Mouse (Mus musculus) cerebellum, adult (tissue): ENCODE results near the gene Nhlrc4.

Source experiments
- ATAC-seq: cut with Nextera tagmentation; 2 replicates; pipeline ENCODE4 v1.9.2; 2017; ENCODE audit warnings: mild to moderate bottlenecking, moderate library complexity, mixed read lengths; ENCODE audit not compliant: insufficient number of reproducible peaks, low FRiP score, low TSS enrichment

Gene Nhlrc4

GRCm38 (mm10) chr17:25941511-25942241, 3.1 kb downstream of the Nhlrc4 start:
- peak; percentile 70; the same call in 1 of the 2 replicates for ATAC-seq

GRCm38 (mm10) chr17:25934526-25934925, 10.2 kb downstream of the Nhlrc4 start:
- ATAC-seq = no peak

GRCm38 (mm10) chr17:25925348-25925747, 19.4 kb downstream of the Nhlrc4 start:
- ATAC-seq = no peak

GRCm38 (mm10) chr17:25922120-25922519, 22.6 kb downstream of the Nhlrc4 start:
- ATAC-seq = no peak

- peak; percentile 96 for ATAC-seq
Observed at GRCm38 (mm10) chr17:25919786-25920642, 24.7 kb downstream of the Nhlrc4 start.

- ATAC-seq = no peak
Observed at GRCm38 (mm10) chr17:25919144-25919785, 25.5 kb downstream of the Nhlrc4 start, which contains the start of gene Rab40c. TSS of gene Rab40c (minus strand) at chr17:25919727.

- ATAC-seq = no peak
Observed at GRCm38 (mm10) chr17:25918037-25918750, 26.6 kb downstream of the Nhlrc4 start.

GRCm38 (mm10) chr17:25916931-25917647, 27.7 kb downstream of the Nhlrc4 start:
- no peak for ATAC-seq

GRCm38 (mm10) chr17:25914295-25914694, 30.5 kb downstream of the Nhlrc4 start:
- ATAC-seq = no peak

GRCm38 (mm10) chr17:25913877-25914275, 30.9 kb downstream of the Nhlrc4 start:
- no peak for ATAC-seq

- peak; percentile 74; the same call in 1 of the 2 replicates for ATAC-seq
Observed at GRCm38 (mm10) chr17:25913186-25913876, 31.4 kb downstream of the Nhlrc4 start.

GRCm38 (mm10) chr17:25911816-25912215, 32.9 kb downstream of the Nhlrc4 start:
- ATAC-seq = peak; percentile 84; the same call in 1 of the 2 replicates

- no peak for ATAC-seq
Observed at GRCm38 (mm10) chr17:25907640-25908039, 37.1 kb downstream of the Nhlrc4 start.

- ATAC-seq = no peak
Observed at GRCm38 (mm10) chr17:25903061-25903460, 41.7 kb downstream of the Nhlrc4 start.

- ATAC-seq = no peak
Observed at GRCm38 (mm10) chr17:25900193-25900592, 44.6 kb downstream of the Nhlrc4 start.

- ATAC-seq = no peak
Observed at GRCm38 (mm10) chr17:25895891-25896290, 48.9 kb downstream of the Nhlrc4 start.

- ATAC-seq = no peak
Observed at GRCm38 (mm10) chr17:25895415-25895814, 49.3 kb downstream of the Nhlrc4 start.

- ATAC-seq = peak; percentile 68; the same call in 1 of the 2 replicates
Observed at GRCm38 (mm10) chr17:25893975-25894617, 50.7 kb downstream of the Nhlrc4 start.
